Mouse (Mus musculus) hindbrain, embryonic 14.5 days (tissue): ENCODE measurements at regions not wholly inside any gene's neighbourhood (a gene's known extent, or its start where the extent isn't known, plus 50 kb on each side); places are given as distances from the start of the nearest gene placed in this dataset.

ENCODE experiments used
- ATAC-seq: fragments of 200-750 bp; cut with Nextera tagmentation; 2 replicates; pipeline ENCODE4 v1.8.0; 2017; ENCODE audit warnings: moderate number of reproducible peaks, mild to moderate bottlenecking, moderate TSS enrichment, moderate library complexity; ENCODE audit not compliant: low FRiP score
- DNase-seq: peaks from one replicate; pipeline ENCODE4 v3.0.0-alpha.2; 2015; ENCODE audit warnings: low spot score
- H3K27ac ChIP-seq: fragments of 300-500 bp; sonication (generic); 2 replicates; pipeline ENCODE4 v1.5.1; 2014; ENCODE audit warnings: mild to moderate bottlenecking, moderate library complexity
- H3K27me3 ChIP-seq: fragments of 300-500 bp; sonication (generic); 2 replicates; pipeline ENCODE4 v1.6.1; 2014; ENCODE audit warnings: mild to moderate bottlenecking, low read length, mixed read lengths; ENCODE audit not compliant: control insufficient read depth, insufficient read depth
- H3K36me3 ChIP-seq: fragments of 300-500 bp; sonication (generic); replicated peaks from 2 replicates; pipeline ENCODE4 v1.6.1; 2014; ENCODE audit not compliant: control insufficient read depth, insufficient read depth
- H3K4me1 ChIP-seq: fragments of 300-500 bp; sonication (generic); replicated peaks from 2 replicates; pipeline ENCODE4 v1.6.1; 2014; ENCODE audit warnings: antibody characterized with exemption, low read length, mixed read lengths; ENCODE audit not compliant: control insufficient read depth, insufficient read depth
- H3K4me2 ChIP-seq: fragments of 300-500 bp; sonication (generic); replicated peaks from 2 replicates; pipeline ENCODE4 v1.6.1; 2014; ENCODE audit warnings: mild to moderate bottlenecking, moderate library complexity
- H3K4me3 ChIP-seq: fragments of 300-500 bp; sonication (generic); replicated peaks from 2 replicates; pipeline ENCODE4 v1.5.1; 2014; ENCODE audit warnings: mild to moderate bottlenecking, low read length
- H3K9ac ChIP-seq: fragments of 300-500 bp; sonication (generic); 2 replicates; pipeline ENCODE4 v1.6.1; 2014
- H3K9me3 ChIP-seq: fragments of 300-500 bp; sonication (generic); 2 replicates; pipeline ENCODE4 v1.6.1; 2016; ENCODE audit warnings: low read length; ENCODE audit not compliant: control insufficient read depth
- WGBS: fragments of 180-500 bp; shearing (Covaris S2); extraction: QIAGEN DNeasy Blood & Tissue Kit; methylation state at CpG from one replicate; pipeline ENCODE4 v1.1.7; 2014; 5-methylcytosine and 5-hydroxymethylcytosine counted together

DNA sequence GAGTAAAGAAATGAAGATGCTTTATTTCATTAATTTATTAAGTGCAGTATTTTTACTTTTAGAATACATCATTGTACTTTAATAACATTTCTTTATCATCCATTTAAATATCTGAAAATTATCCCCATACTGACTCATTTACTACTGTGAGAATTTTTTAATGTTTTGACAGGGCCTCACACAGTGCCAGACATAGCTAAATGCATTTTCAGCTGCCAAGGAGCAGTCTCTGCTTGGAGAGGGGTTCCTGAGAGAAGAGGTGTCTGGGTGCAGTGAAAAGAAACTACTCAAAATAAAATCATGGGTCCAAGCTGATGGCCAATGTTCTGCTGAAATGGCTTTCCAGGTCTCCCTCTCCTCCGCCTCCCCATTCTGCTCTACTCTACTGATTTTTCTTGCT, 1116.3 kb upstream of the Ppp6c start:
- no peak for ATAC-seq
- WGBS: 100% methylated on average over 1 of the region's 1 CpGs
- Histone ChIP-seq H3K27ac (no peak overlapping the region), H3K4me3 (no peak overlapping the region), H3K27me3 (no peaks in the 10 kb centered on the region), H3K4me2 (no peak overlapping the region), H3K9ac (no peak overlapping the region), H3K36me3 (no peaks in the 10 kb centered on the region), H3K9me3 (no peaks in the 10 kb centered on the region), H3K4me1 (no peaks in the 10 kb centered on the region)
- DNase-seq: no peak

DNA sequence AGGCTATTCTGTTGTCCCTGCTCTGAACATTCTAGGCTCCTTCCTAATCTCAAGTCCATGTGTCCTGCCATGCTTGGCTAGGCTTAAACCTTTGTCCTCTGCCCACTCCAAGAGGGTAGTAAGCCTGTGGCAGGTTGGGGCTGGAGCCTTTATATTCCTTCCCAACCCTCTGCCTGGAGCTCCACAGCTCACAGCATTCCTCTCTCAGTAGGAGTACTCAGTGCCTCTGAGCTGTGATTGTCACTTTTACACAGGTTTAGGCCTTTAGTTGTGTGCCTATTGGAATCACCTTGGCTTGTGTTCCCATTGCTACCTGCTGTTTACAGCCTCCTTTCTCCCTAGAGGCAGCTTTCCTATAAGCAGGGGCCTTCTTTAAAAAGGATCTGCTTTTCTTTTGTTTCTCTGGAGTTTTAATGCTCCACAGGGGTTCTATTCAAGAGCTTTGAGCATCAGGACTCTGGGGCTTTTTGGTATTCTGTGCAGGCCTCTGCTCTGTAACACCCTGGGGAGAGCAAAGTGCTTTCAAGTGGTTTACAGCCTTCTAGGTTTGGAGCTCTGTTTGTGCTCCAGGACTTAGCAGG, 1106.1 kb upstream of the Ppp6c start:
- Histone ChIP-seq H3K4me1 (no peaks in the 10 kb centered on the region; the same call in 1 of the 2 replicates), H3K4me3 (no peak overlapping the region), H3K36me3 (no peaks in the 10 kb centered on the region), H3K27me3 (no peaks in the 10 kb centered on the region), H3K27ac (no peak overlapping the region), H3K4me2 (no peak overlapping the region), H3K9ac (no peak overlapping the region), H3K9me3 (no peaks in the 10 kb centered on the region)
- DNase-seq (no peak), ATAC-seq (peak; percentile 71; the same call in 1 of the 2 replicates)

DNA sequence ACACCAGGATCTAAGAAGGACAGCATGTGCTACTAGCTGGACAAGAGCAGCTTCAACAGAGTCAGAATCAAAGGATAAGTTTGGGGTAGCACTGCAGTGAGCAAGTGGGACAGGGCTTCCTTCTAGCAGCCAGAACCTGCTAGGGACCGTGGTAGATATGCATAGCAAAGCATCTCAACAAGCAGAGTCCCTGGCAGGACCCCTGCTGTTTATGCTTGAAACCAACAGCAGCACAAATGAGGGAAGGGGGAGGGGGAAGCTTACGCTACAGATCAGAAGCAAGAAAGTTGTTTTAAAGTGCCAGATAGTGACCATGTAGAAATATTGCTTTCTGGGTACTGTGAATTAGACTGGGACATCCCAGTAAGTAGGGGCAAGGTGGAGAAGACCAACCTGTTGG, 1095.3 kb upstream of the Ppp6c start:
- no peak overlapping the region for H3K27ac ChIP-seq
- no peaks in the 10 kb centered on the region for H3K36me3 ChIP-seq
- DNase-seq: no peak
- H3K9me3 ChIP-seq: no peaks in the 10 kb centered on the region
- no peak overlapping the region for H3K4me2 ChIP-seq
- H3K4me3 ChIP-seq: no peak overlapping the region
- H3K27me3 ChIP-seq: no peaks in the 10 kb centered on the region
- H3K9ac ChIP-seq: no peak overlapping the region
- 35% methylated on average over 2 of the region's 2 CpGs for WGBS
- H3K4me1 ChIP-seq: no peaks in the 10 kb centered on the region
- no peak for ATAC-seq

- Histone ChIP-seq H3K27me3 (no peaks in the 10 kb centered on the region), H3K36me3 (no peaks in the 10 kb centered on the region), H3K9ac (no peak overlapping the region), H3K4me1 (no peaks in the 10 kb centered on the region), H3K27ac (no peak overlapping the region), H3K9me3 (no peaks in the 10 kb centered on the region), H3K4me3 (no peak overlapping the region), H3K4me2 (no peak overlapping the region)
- ATAC-seq: no peak
- 72% methylated on average over 3 of the region's 3 CpGs for WGBS
- DNase-seq: no peak
Measured at GRCm38 (mm10) chr2:40320710-40321441, 1094.6 kb upstream of the Ppp6c start.
